Mouse (Mus musculus) lung, postnatal 0 days (tissue): ENCODE data around the gene Hyal1.

Experiments used
- CTCF ChIP-seq: IDR thresholded peaks from 2 replicates; pipeline ENCODE4 v1.5.1; 2016; ENCODE audit warnings: antibody characterized with exemption, mild to moderate bottlenecking
- EP300 ChIP-seq: IDR thresholded peaks from 2 replicates; pipeline ENCODE4 v1.6.1; 2016; ENCODE audit warnings: antibody characterized with exemption, mild to moderate bottlenecking, control low read depth

DNA sequence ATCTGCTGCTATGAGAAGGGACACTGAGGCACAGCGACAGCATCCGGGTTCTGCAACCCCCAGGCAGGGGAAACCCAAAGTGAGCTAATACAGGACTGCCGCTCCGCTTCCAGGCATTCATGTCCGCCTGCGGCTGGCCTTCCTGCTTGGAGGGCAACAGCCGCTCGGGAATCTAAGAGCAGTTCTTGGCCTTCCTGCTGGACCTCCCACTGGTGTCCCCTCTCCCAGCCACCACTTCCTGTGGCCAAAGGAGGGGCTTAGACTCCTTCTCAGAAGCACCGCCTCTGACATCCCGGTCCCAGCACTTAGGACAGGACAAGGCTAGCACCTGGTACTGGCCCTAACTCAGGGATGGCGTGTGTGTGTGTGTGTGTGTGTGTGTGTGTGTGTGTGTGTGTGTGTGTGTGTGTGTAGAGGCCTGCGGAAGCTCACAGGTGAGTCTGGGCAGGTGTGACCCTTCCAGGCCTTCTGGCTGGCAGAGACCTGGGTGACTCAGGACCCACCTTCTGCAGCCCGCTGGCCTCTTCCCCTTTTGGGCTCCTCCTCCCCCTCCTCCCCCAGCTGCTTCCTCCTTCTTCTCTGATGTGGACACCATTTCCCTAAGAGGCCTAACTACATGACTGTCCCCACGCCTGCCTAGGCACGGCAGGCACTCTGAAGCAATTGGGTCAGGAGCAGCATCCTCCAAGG, 52.1 kb downstream of the Hyal1 start:
- TF ChIP-seq CTCF (no peak), EP300 (no peak)
